Mouse (Mus musculus) ES-E14 (cell line): ENCODE measurements around the gene Fblim1.

Source experiments
- ZC3H11A ChIP-seq: IDR thresholded peaks from 2 replicates; pipeline ENCODE4 v1.6.1; 2012; ENCODE audit warnings: low read depth, mild to moderate bottlenecking, inconsistent platforms, low read length, borderline replicate concordance
- ZNF384 ChIP-seq: IDR thresholded peaks from 2 replicates; pipeline ENCODE4 v1.6.1; 2012; ENCODE audit warnings: low read depth, low read length, inconsistent platforms

GRCm38 (mm10) chr4:141537706-141538407 is 68.0 kb downstream of the Fblim1 start:
- TF ChIP-seq ZNF384 (no peak), ZC3H11A (no peak)
